Mouse (Mus musculus) bone marrow macrophage, adult 2 months (primary cell): ENCODE data around the gene Hist3h2a. TPM values are rescaled to one million over a fixed set of nuclear protein-coding genes. Genes with fewer than 3 reads are reported as not detected.

Experiments used
- H3K27ac ChIP-seq: 2 replicates; pipeline ENCODE4 v1.5.1; 2012; ENCODE audit warnings: low read depth, low read length; ENCODE audit not compliant: insufficient read depth
- H3K4me1 ChIP-seq: 2 replicates; pipeline ENCODE4 v1.6.1; 2012; ENCODE audit warnings: low read length; ENCODE audit not compliant: control insufficient read depth, insufficient read depth
- H3K4me3 ChIP-seq: 2 replicates; pipeline ENCODE4 v1.5.1; 2012; ENCODE audit warnings: mild to moderate bottlenecking, low read length, moderate library complexity; ENCODE audit not compliant: insufficient read depth
- CTCF ChIP-seq: IDR thresholded peaks from 2 replicates; pipeline ENCODE4 v1.5.1; 2012; ENCODE audit warnings: low read depth, mild to moderate bottlenecking, low read length, moderate library complexity
- POLR2A ChIP-seq: IDR thresholded peaks from 2 replicates; pipeline ENCODE4 v1.6.1; 2012; ENCODE audit warnings: mild to moderate bottlenecking, low read depth, low read length, borderline replicate concordance
- polyA plus RNA-seq: library from polyadenylated mRNA; stranded (reverse); fragments of >200 nt; gene quantifications from 2 replicates; pipeline ENCODE4 v1.2.4, GENCODE M21; 2012; ENCODE audit not compliant: missing spikeins, insufficient read depth, insufficient read length

Hist3h2a gene
- polyA plus RNA-seq, 1 experiment, result 32.0 TPM

DNA sequence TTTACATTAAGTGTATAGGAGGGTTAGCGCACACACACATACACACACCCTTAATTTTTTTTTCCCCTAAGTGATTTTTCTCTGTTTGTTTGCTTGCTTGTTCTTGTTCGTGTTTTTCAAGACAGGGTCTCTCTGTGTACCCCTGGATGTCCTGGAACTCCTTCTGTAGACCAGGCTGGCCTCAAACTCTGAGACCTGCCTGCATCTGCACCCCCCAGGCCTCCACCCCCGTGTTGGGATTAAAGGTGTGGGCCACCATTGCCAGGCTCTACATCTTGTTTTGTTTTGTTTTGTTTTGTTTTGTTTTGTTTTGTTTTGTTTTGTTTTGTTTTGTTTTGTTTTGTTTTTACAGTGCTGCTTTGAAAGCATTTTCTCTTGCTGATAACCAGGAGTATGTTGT lies 7.2 kb upstream of the Hist3h2a start:
- Histone ChIP-seq H3K4me3 (no peak overlapping the region), H3K27ac (no peak overlapping the region), H3K4me1 (no peaks in the 10 kb centered on the region; the same call in 1 of the 2 replicates)
- TF ChIP-seq CTCF, result no peak
- TF ChIP-seq POLR2A, result no peak

DNA sequence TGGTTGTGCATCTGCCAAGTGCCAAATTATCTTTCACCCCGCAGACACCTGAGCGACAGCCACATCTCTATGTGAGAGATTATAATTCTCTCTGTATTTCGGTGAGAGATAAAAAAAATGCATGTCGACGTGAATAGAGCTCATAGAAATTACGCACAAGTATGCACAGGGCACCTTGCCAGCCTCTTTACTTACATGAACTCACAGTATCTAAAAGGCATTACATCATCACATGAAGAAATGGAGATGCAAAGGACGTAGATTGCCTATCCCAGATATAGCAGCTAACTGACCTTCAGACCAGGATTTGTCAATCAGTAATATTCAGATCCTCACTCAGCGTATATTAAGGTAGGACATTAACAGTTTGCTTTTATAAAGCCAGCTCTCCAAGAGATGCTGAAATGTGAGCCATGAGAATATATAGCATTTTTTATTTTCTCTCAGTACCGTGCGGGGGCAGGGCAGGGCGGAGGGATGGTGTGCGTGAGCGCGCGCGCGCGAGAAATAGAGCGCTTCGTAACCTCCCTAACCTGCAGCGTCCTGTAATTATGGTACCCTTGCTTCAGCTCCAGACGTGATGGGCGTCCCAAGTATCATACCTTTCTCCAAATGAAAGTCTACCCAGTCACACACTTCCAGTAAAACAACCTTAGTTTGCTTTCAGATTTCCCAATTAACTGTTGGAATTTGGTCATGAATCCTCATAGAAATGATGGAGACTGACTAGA lies 6.5 kb upstream of the Hist3h2a start:
- Histone ChIP-seq H3K27ac (no peak overlapping the region), H3K4me1 (no peaks in the 10 kb centered on the region; the same call in none of the 2 replicates), H3K4me3 (peak overlapping the region; percentile 23)
- TF ChIP-seq POLR2A, result no peak
- no peak for TF ChIP-seq CTCF

DNA sequence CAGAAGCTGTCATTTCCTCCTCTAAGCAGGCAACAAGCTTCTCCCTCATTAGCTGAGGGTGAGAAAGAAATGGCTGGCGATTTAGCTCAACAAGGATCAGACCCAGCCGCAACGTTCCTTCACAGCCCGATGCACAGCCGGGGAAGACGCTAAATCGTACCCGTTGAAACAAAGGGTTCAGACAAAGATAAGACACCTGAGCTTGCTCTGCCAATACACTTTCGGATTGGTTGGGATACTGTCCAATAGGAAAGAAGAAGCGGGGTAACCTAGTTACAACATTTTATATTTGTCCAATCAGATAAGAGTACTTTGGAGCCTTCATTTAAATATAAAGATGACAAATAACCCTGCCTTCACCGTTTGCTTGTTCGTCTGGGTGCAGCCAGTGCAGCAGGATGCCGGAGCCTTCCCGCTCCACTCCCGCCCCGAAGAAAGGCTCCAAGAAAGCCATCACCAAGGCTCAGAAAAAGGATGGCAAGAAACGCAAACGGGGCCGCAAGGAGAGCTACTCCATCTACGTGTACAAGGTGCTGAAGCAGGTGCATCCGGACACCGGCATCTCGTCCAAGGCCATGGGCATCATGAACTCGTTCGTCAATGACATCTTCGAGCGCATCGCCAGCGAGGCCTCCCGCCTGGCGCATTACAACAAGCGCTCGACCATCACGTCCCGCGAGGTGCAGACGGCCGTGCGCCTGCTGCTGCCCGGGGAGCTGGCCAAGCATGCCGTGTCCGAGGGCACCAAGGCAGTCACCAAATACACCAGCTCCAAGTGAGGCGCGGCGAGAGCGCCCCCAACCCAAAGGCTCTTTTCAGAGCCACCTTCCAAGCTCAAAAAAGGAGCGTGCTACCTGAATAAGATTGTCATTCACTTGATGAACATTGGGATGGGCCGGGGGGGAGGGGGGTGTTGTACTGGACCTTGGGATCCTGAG lies 5.7 kb upstream of the Hist3h2a start, which contains the start of gene Hist3h2ba:
TSS of gene Hist3h2ba (plus strand) at position 379 of the 938 bp plus-strand sequence.
- Histone ChIP-seq H3K4me3 (peak within 1 kb of the TSS; percentile 23), H3K4me1 (peaks cover 8% of the 10 kb centered on the region), H3K27ac (no peak within 1 kb of the TSS)
- TF ChIP-seq CTCF (no peak), POLR2A (no peak)

DNA sequence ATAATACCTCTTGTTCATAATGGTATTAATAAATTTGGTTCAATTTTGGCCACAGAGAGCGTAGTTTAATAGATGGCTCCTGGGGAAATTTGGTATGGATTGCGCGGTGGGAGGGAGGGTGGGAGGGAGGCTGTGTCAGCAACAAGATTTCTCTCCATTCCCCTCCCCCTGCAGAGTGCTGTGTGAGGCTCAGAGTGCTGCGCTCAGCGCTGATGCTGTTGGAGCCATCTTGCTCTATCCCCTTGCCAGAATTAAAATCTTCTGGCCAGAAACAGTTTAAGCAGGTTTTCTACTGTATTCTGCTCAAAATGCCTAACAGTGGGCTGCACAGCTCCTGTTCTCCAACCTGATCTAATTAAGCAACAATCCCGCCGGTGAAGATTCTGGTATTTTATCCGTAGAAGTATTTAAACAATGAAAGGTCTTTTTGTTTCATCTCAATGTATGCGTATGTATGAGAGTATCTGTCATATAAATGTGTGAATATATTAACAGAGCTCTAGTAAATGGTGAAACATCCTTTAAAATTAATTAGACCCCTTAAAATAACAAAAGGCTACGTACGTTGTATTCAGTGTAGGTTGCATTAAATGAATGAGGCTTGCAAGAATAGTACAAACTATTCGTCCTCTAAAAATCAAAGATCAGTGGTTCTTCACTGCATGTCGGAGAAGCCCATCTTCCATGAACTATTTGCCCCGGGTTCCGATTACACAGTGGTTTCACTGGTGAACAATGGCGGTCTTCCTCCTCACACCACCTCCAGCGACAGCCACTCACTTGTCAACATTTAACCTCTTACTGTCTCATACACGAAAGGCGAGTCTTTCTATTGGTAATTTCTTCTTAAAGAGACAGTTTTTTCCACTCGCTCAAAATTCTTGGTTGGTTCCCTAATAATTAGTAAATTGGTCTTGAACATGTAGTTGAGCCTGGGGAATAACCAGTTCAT lies 4.7 kb upstream of the Hist3h2a start:
- no peak for TF ChIP-seq POLR2A
- no peak for TF ChIP-seq CTCF
- no peak overlapping the region for H3K27ac ChIP-seq
- peaks cover 8% of the 10 kb centered on the region for H3K4me1 ChIP-seq
- no peak overlapping the region for H3K4me3 ChIP-seq

DNA sequence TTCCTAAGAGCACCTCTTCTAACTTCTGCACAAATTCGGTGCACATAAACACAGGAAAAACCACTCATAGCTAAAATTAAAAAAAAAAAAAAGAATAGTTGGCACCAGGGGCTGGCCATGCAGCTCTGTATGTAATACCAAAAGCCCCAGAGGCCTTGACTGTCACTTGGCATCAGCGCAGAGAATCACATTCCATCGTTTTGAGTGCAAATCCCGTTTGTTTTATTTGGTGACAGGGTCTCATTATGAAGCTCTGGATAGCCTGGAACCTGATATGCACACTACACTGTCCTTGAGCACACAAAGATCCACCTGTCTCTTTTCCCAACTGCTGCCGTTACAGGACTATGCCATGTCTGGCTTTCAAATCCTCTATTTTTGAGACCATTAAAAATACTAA lies 3.3 kb upstream of the Hist3h2a start:
- TF ChIP-seq POLR2A (no peak), CTCF (no peak)
- H3K27ac ChIP-seq, result no peak overlapping the region

DNA sequence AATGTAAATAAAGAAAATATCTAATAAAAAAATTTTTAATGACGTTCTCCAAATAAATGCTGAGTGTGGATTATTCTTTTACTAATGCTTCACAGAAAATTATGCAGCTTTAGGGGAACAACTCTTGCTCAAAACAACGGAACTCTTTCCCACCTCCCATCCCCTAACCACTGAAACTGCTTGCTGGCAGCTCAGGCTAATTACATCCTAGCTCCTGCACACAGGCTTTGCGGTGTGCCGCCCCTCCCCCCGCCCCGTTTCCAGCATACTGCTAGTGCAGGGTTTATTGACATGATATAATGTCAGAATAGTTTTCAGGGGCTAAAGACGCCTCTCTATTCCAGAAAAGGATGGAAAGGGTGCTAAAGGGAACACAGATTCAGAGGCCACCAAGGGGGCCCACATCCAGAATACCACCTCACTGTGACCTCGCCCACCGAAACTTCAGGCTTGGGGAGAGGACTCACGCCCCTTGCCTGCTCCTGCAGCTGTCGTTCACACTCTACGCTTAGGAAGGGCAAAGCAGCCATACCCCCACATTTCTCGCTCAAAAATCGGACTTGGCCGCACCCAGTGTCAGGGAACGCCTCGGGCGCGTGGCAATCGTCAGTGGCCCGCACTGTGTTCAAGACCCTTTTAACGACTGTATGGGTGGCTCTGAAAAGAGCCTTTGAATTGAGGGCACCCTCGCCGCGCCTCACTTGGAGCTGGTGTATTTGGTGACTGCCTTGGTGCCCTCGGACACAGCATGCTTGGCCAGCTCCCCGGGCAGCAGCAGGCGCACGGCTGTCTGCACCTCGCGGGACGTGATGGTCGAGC lies 925 bp upstream of the Hist3h2a start:
- peak overlapping the region; percentile 41; the same call in 1 of the 2 replicates for H3K27ac ChIP-seq
- TF ChIP-seq POLR2A (no peak), CTCF (no peak)

More for the DNA sequence above, 3.3 kb upstream of the Hist3h2a start:
- no peak overlapping the region for H3K4me3 ChIP-seq
- peaks cover 8% of the 10 kb centered on the region for H3K4me1 ChIP-seq

DNA sequence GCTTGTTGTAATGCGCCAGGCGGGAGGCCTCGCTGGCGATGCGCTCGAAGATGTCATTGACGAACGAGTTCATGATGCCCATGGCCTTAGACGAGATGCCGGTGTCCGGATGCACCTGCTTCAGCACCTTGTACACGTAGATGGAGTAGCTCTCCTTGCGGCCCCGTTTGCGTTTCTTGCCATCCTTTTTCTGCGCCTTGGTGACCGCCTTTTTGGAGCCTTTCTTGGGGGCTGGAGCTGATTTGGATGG lies 390 bp upstream of the Hist3h2a start:
- peak overlapping the region; percentile 41; the same call in 1 of the 2 replicates for H3K27ac ChIP-seq
- H3K4me1 ChIP-seq, result peaks cover 28% of the 10 kb centered on the region

More for the DNA sequence above, 925 bp upstream of the Hist3h2a start:
- Histone ChIP-seq H3K4me3 (peak overlapping the region; percentile 63), H3K4me1 (peaks cover 26% of the 10 kb centered on the region)

DNA sequence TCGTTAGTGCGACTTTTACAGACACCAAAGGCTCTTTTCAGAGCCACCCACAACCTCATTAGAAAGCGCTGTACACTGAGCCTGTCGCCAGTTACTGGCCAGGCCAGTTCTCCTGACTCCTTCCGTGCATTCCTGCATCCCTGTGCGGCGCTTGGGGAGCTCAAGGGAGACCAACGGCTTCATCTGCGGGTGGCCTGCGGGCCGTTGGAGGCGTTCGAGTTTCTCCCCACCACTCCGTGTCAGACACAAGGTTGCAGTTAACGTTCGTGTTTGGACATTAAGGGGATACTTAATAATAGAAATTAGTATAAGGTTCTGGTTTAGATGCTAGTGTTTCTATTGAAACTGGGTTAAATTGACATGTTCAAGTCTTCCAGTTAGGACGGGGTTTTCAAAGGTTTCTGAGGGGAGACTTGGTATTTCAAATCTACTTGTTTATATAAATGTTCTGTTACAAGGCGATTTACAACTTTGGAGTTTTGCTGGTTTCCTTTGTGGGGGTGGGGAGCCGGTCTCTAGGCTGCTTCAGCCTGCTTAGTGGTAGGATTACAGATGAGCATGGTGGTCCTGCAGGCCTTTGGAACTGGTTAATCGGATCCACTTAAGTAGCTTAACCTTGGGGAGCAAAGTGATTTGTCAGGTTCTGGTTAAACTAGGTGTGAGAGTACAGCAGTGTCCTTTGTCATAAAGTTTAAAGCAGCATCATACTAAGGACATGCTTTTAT lies 820 bp downstream of the Hist3h2a start:
- Histone ChIP-seq H3K4me1 (peaks cover 31% of the 10 kb centered on the region), H3K4me3 (peak overlapping the region; percentile 85), H3K27ac (peak overlapping the region; percentile 90)
- no peak for TF ChIP-seq CTCF
- TF ChIP-seq POLR2A, result no peak

More for the DNA sequence above, 390 bp upstream of the Hist3h2a start:
- H3K4me3 ChIP-seq, result peak overlapping the region; percentile 63

DNA sequence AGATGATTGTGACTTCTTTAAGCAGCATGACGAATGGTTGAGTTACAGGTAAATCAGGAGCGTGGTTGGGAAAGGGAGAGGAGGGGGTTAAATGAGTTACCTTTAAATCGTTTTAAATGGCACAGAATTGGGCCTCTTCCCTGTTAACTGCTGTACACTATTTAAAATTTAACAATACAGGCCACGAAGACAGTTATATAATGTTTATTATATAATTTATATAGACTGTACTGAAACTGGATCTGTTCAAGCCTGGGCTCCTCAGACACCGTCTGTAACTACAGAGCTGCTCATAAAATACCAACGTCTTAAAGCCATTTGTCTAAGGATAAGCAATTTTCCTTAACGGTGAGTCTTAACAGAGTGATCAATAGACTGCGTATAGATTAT lies 1.4 kb downstream of the Hist3h2a start:
- Histone ChIP-seq H3K4me1 (peaks cover 31% of the 10 kb centered on the region), H3K4me3 (peak overlapping the region; percentile 85), H3K27ac (peak overlapping the region; percentile 90)
- TF ChIP-seq POLR2A (no peak), CTCF (no peak)
